Mouse (Mus musculus) brown adipose tissue, adult 24 weeks (tissue): ENCODE data around the gene Tctn3. TPM values are rescaled to one million over a fixed set of nuclear protein-coding genes. Genes with fewer than 3 reads are reported as not detected.

ENCODE experiments used
- H3K27ac ChIP-seq: fragments of 200-500 bp; replicated peaks from 2 replicates; pipeline ENCODE4 v1.5.1; 2012; ENCODE audit warnings: low read depth, mild to moderate bottlenecking, low read length
- H3K4me1 ChIP-seq: fragments of 200-500 bp; 2 replicates; pipeline ENCODE4 v1.6.1; 2012; ENCODE audit warnings: low read length, mixed read lengths; ENCODE audit not compliant: control insufficient read depth, insufficient read depth, insufficient read length
- H3K4me3 ChIP-seq: fragments of 200-500 bp; 2 replicates; pipeline ENCODE4 v1.5.1; 2012; ENCODE audit warnings: low read depth, mild to moderate bottlenecking, low read length, moderate library complexity; ENCODE audit not compliant: insufficient read depth
- polyA plus RNA-seq: library from polyadenylated mRNA; stranded (reverse); fragments of >200 nt; gene quantifications from 2 replicates; pipeline ENCODE4 v1.2.4, GENCODE M21; 2012; ENCODE audit not compliant: missing spikeins, insufficient read depth, insufficient read length

Gene Tctn3
- 1.8 and 2.0 TPM in 2 replicates for polyA plus RNA-seq

GRCm38 (mm10) chr19:40611830-40612506 is at the start of gene Tctn3, which contains the start of gene Entpd1:
Tctn3 (minus strand) TSS chr19:40612233.
Entpd1 (plus strand) TSS chr19:40612366.
- Histone ChIP-seq H3K4me1 (0 out of 2 replicates have a peak, but pooled peaks cover 2% of the 10 kb centered on the region), H3K27ac (no peak within 1 kb of the TSS), H3K4me3 (peak within 1 kb of the TSS; percentile 79)

DNA sequence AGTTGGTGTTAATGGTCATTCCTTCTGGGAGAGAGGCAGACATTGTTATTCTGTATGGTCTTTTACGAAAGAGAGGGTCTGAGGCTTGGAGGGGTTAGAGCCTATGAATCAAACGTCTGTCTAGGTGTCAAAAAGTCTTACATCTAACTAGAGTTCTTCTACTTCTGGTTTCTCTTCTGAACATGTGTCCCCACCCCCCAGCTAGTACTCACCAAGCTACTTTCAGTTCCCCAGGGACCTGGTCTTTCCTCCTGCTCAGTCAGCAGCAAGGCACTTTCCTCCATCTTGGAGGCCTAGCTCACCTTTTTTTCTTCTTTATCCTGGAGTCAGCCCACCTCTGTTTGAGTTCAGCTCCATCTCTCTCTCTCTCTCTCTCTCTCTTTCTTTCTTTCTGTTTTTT is 49.1 kb upstream of the Tctn3 start:
- H3K4me1 ChIP-seq, result peaks cover 13% of the 10 kb centered on the region
- peak overlapping the region; percentile 56 for H3K4me3 ChIP-seq
- H3K27ac ChIP-seq, result peak overlapping the region; percentile 86

- Histone ChIP-seq H3K4me1 (peaks cover 9% of the 10 kb centered on the region), H3K4me3 (peak overlapping the region; percentile 56), H3K27ac (peak overlapping the region; percentile 86)
Measured at GRCm38 (mm10) chr19:40660510-40660909, 48.5 kb upstream of the Tctn3 start.

DNA sequence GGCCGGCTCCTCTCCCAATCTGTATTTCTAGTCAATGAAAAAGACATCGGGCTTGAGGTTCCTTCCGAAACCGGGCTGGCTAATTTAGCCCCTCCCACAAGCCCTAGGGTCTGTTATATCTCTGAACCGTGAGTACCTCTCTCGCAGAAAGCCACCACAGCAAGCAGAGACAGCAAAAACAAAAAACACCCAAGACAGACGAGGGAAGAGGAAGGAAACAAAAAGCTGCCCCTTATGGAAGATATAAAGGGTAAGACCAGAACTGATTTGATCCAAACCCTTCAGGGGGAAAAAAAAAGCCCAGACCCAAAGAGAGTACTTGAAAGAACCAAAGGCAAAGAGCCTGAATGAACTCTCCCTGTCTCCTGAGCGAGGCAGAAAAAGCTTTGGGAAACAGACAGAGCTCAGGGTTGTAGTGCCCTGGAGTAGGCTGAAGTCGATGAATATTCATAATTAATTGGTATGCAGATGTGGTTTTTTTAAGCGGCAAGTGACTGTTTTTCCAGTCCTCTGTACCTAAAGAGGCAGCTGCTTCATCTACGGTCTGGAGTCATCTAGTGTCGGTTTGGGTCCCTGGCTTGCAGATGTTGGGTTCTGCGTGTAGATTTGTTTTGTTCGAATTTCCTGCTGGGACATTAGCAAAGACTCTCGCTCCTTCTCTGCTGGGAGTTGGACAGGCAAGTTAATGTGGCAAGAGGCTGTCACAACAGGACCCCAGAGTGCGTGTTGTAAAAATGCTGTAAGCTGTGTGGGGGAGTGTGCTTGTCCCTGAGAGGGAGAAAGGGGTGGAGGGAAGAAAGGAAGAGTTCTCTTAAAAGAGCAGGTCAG is 47.8 kb upstream of the Tctn3 start:
- Histone ChIP-seq H3K4me1 (peaks cover 9% of the 10 kb centered on the region), H3K4me3 (peak overlapping the region; percentile 56), H3K27ac (peak overlapping the region; percentile 86)

DNA sequence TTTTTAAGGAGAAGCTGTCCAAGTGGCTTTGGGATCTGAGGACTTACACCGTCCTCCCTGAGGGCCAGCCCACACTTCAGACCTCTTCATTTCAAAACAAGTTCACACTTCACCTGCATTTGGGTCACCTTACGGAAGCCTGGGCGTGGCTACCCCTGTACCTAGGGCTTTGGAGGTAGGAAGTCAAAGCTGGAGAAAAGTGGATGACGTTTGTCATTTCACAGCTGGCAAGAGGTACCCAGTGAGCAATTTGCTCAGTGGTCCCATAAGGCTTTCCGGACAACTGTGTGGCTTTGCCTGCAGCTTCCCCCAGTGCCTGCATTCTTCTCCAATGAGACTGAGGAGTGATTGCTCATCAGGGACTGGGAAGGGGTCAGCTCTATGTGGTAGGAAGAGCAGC is 46.9 kb upstream of the Tctn3 start:
- Histone ChIP-seq H3K4me3 (peak overlapping the region; percentile 26; the same call in 1 of the 2 replicates), H3K27ac (peak overlapping the region; percentile 8), H3K4me1 (peaks cover 9% of the 10 kb centered on the region)

- no peak overlapping the region for H3K4me3 ChIP-seq
- peaks cover 9% of the 10 kb centered on the region for H3K4me1 ChIP-seq
- H3K27ac ChIP-seq, result no peak overlapping the region
Measured at GRCm38 (mm10) chr19:40658281-40658680, 46.2 kb upstream of the Tctn3 start.

DNA sequence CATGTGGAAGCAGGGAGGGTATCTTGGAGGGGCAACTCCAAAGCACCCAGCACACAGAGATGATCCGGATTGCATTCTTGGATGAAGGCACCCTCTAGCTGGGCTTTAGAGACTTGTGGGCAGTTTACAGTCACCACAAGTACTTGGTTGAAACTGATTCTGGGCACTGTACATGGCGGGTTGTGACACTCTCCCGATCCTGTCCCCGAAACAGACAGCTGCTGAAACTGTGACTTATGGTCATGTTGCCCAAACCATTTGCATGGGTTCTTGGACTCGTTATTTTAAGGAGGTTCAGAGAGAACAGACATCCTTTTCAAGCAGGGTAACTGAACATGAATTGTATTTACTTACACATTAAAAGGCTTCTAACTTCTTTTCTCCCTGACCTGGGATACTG is 44.2 kb upstream of the Tctn3 start:
- Histone ChIP-seq H3K4me1 (peaks cover 9% of the 10 kb centered on the region), H3K27ac (no peak overlapping the region), H3K4me3 (no peak overlapping the region)

GRCm38 (mm10) chr19:40650090-40650489 is 38.1 kb upstream of the Tctn3 start:
- Histone ChIP-seq H3K27ac (0 out of 2 replicates have a peak overlapping the region, but pooled peaks have one; percentile 9), H3K4me1 (peaks cover 17% of the 10 kb centered on the region), H3K4me3 (no peak overlapping the region)

DNA sequence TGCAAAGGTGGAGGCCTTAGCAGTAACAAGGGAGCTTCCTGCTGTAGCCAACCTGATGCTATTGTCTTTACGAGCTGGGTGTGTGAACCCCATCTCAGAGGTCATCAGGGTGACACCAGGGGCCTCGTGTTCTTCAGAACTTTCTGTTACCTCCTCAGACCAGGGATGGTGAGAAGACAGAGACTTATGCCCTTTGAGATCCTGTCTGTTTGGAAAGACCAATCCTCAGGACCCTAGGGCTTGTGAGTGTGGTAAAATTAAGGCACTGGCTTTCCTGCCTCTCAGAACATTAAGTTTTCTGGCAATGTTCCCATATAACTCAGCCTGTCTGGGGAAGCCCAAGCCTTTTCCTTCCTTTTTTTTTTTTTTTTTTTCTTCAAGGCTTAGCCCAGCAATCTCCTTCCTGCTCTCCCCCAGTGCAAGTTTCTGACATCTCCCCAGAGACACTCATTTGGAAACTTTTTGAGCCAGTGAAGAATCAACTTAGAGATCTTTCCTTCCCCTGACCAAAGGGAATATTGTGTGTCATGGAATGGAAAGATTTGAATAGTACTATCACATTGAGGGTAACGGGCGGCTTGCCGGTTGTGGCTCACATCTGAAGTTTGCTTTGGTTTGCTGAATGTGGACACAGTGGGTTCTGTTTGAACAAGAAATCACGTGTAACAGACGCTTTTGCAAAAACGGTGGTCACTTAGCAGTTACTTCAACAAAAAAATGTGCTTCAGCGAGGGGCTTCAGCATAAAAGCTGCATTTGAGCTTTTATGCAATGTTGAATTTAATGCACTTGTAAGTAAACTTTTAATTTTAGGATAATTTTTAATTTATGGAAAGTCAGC is 35.5 kb upstream of the Tctn3 start:
- no peak overlapping the region for H3K4me3 ChIP-seq
- H3K27ac ChIP-seq, result peak overlapping the region; percentile 87
- H3K4me1 ChIP-seq, result peaks cover 19% of the 10 kb centered on the region

GRCm38 (mm10) chr19:40646379-40646778 is 34.3 kb upstream of the Tctn3 start:
- Histone ChIP-seq H3K4me1 (peaks cover 19% of the 10 kb centered on the region), H3K4me3 (no peak overlapping the region), H3K27ac (no peak overlapping the region)

DNA sequence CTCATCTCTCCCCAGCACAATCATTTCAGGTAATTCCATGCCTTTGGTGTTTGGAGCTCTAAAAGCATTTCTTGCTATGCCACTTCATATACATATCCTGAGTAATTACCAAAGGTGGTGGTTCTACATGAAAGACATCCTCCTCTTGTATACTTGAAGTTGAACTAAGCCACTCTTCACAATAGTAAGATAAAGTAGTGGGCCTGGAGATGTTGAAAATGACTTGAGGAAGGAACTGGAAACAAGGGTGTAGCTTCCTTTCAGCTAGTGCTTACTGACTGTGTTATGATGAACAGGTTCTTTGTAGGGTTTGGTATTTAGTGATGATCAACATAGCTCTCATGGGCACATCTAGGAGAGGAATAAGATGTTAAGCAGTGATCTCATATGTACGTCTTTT is 31.8 kb upstream of the Tctn3 start:
- H3K27ac ChIP-seq, result no peak overlapping the region
- no peak overlapping the region for H3K4me3 ChIP-seq

DNA sequence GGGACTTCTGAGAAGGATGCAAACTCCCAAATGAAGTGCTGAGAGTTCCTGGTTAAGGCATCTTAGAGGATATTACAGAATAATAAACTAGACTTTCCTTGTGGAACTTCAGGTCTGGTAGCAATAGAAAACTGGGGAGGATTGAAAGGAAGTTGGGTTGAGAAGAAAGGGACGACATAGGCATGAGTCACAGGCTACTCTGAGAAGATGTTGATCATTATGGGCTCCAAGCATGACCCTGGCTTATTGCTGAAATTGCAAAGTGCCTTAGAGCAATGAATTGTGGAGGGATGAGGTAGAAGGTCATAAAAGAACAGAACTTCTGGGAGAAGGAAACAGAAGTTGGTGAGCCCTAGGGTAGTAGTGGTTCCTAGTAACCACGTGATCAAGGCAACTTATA is 28.8 kb upstream of the Tctn3 start:
- H3K4me3 ChIP-seq, result no peak overlapping the region
- H3K4me1 ChIP-seq, result peaks cover 9% of the 10 kb centered on the region; the same call in 1 of the 2 replicates

More for the DNA sequence above, 31.8 kb upstream of the Tctn3 start:
- H3K4me1 ChIP-seq, result peaks cover 17% of the 10 kb centered on the region

DNA sequence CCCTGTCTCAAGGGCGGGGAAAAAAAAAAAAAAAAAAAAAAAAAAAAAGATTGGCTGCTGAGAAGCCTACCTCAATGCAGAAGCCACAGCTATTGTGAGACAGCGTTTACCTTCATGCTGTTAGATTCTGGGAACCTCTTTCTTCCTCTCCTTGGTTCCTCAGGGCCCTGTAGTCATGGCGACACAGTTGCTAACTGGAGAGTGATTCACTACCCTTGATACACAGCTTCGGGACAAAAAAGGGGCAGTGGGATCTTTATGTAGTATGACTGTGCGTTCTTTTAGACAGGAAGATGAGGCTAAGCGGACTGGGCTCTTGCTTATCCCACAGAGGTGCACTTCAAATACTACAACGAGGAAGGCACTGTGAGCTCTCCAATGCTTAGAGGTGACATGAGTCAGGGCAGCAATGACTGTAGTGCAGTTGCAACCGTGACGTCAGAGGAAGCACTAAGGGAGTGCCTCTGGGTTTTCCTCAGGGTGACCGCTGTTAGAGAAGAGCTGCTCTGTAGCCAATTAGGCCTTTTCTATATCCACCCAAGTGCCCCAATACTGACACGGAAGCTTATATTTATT is 27.8 kb upstream of the Tctn3 start:
- Histone ChIP-seq H3K27ac (no peak overlapping the region), H3K4me1 (peaks cover 5% of the 10 kb centered on the region; the same call in 1 of the 2 replicates), H3K4me3 (no peak overlapping the region)

More for the DNA sequence above, 28.8 kb upstream of the Tctn3 start:
- no peak overlapping the region for H3K27ac ChIP-seq

GRCm38 (mm10) chr19:40638582-40638981 is 26.5 kb upstream of the Tctn3 start:
- H3K27ac ChIP-seq, result peak overlapping the region; percentile 96
- peaks cover 3% of the 10 kb centered on the region; the same call in 1 of the 2 replicates for H3K4me1 ChIP-seq
- H3K4me3 ChIP-seq, result no peak overlapping the region
